Mouse (Mus musculus): Measurements from ENCODE around the gene Smim24.
A peak's percentile ranks its signal among the peaks of the same experiment; 100 is the strongest.

Gene Smim24

GRCm38 (mm10) chr10:81390678-81390965, 2.2 kb upstream of the Smim24 start:
- no peak for DNase-seq (ENCODE audit: low spot score in 2 of 2)

- DNase-seq (ENCODE audit: low spot score in 2 of 2): no peak
Observed at GRCm38 (mm10) chr10:81392270-81392669, 581 bp upstream of the Smim24 start.

DNA sequence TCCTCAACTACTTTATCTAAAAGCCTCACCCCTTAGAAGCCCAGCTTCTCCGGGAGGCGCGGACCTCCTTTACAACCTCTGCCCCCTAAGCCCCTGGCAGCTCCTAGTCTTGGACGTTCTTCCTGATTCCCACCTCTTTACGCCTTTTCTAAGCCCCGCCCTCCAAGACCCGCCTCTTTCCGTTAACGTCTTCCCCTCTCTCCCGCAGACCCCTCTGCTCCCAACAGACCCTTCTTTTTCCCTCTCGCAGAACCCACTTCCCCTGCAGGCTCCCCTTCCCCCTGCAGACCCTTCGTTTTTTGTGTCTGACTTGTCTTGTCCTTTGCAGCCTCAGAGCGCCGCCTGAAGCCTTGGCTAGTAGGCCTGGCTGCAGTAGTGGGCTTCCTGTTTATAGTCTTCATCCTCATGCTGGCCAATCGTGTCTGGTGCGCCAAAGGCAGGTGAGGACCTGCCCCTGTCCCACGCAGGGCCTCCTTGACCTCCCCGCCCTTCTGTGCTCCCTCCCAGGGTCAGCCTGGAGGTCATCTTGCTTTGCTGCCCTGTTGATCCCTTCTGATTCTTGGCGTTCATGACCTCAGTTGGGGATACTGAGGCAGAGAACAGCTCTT, 709 bp downstream of the Smim24 start:
- no peak for DNase-seq (ENCODE audit: low spot score in 2 of 2)

DNA sequence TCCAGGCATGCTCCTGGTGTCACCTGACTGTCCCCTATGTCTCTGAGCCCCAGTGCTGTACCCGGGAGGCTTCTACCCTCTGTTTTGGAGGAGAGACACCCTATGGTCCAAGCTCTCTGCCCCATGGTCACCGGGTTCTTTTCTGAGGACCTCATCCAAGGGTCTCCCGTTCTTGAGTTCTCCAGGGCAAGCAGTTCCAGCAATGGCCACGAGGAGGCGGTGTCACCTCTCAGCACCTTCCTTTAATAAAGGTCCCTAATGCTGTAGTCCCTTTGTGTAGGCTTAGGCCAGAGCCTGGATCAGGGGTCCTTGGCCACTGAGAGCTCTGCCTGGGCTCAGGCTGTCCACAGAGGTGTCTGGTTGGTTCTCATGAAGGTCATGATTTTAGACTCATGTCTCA, 2.3 kb downstream of the Smim24 start:
- peak in 1 of 2 experiments; percentile 67 for DNase-seq (ENCODE audit: low spot score in 2 of 2)

GRCm38 (mm10) chr10:81395865-81396264, 3.0 kb downstream of the Smim24 start:
- DNase-seq (ENCODE audit: low spot score in 2 of 2): no peak

DNA sequence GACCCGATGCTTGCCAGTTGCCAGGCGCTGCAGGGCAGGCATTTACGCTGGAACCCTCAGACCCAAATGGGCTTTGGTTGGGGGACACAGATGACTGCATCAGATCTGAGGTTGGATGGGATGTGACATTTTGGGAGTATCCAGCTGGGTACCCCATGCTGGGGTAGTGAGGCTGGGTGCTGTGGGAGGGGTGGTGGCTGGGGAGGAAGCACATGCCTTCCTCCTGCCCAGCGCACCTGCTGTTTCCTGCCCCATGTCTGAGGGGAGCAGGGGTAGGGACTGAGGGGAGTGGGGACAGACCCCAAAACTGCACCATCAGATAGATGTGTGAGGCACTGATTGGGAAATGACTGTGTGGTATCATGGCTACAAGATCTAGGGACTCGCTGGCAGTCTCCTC, 3.9 kb downstream of the Smim24 start:
- DNase-seq (ENCODE audit: low spot score in 2 of 2): no peak

- no peak for DNase-seq (ENCODE audit: low spot score in 2 of 2)
Observed at GRCm38 (mm10) chr10:81399296-81399695, 6.4 kb downstream of the Smim24 start.

DNA sequence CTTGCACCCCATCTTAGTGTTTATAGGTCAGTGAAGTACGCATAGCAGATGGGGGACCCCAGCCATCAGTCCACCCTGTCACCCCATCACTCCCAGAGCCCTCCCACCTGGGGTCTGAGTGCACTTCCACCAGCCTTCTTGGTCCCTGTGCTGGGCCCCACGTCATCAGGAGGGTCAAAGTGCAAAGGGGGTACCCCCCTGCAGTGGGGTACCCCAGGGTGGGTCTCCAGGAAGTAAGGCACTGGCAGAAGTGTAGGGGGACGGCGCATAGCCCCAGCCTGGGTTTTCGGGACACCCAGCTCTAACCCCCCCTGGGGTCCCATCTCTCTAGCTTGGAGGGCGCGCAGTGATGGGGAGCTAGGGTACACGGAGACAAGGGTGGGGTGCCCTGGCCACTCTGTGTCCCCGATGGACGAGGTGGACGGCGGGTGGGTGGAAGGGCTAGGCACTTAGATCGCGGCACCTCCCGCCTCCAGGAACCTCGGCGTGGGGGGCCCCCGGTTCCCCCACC, 7.0 kb downstream of the Smim24 start:
- no peak for DNase-seq (ENCODE audit: low spot score in 2 of 2)

GRCm38 (mm10) chr10:81400371-81401204, 7.7 kb downstream of the Smim24 start:
- no peak for DNase-seq (ENCODE audit: low spot score in 2 of 2)

DNA sequence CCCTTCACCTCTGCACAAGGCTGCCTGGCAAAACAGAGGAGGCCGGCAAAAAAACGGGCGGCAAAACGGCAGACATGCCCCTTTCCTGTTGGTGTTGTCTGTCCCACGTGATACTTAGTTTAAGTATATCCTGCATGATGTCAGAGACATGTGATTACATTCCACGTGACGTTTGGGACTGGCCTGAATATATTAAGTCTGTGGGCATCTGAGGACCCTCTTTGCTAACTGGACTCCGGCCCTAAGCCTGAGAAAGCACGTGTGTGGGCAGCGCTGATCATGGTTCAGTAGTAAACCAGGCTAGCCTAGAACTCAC, 8.3 kb downstream of the Smim24 start:
- DNase-seq (ENCODE audit: low spot score in 2 of 2): no peak

DNA sequence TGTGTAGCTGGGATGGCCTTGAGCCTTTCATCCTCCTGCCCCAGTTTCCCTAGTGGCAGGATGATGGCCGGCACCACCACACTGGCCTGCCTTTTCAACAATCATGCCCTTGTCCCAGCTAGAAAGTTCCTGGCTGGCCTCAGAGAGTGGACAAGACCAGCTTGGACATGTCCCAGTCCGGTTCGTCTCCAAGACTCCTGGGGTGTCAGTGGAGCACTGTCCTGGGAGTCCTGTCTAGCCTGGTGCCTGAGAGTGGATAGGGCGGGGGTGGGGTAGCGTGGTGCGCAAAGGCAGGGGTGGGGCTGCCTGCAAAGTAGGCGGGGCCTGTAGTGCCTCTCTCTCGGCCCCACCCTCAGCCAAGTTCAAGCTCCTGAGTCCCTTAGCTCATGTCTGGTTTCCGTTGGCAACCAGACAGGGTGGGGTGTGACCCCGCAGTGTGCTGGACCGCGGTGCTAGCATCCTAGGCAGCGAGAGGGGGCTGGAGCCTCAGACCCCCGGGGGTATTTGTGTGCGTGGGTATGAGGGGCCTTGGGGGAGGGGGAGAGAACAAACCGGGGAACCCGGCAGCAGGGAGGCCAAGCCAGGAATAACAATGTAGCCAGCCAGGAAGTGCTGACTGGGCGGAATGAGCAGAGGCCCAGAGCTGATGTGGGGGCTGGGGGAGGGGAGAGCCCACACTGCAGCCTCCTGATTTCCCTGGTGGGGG, 8.8 kb downstream of the Smim24 start:
- DNase-seq (ENCODE audit: low spot score in 2 of 2): no peak

GRCm38 (mm10) chr10:81402227-81402765, 9.4 kb downstream of the Smim24 start:
- no peak for DNase-seq (ENCODE audit: low spot score in 2 of 2)

DNA sequence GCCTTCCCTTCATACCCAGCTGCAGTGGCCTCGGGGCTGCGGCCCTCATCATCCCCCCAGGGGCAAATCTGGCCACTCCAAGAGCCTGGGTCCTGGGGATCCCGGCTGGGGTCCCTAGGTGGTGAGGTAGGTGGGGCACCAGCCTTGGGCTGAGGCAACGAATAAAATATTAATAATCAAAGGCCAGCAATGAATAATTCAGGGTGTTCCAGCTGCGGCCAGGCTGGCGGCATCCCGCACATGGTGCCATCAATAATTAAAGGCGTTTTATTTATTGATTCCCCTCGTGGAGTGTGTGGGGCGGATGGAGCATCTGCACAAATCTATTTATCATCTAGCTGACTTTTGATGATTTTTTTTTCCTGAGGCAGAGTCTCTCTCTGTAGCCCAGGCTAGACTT, 10.7 kb downstream of the Smim24 start:
- DNase-seq (ENCODE audit: low spot score in 2 of 2): no peak

DNA sequence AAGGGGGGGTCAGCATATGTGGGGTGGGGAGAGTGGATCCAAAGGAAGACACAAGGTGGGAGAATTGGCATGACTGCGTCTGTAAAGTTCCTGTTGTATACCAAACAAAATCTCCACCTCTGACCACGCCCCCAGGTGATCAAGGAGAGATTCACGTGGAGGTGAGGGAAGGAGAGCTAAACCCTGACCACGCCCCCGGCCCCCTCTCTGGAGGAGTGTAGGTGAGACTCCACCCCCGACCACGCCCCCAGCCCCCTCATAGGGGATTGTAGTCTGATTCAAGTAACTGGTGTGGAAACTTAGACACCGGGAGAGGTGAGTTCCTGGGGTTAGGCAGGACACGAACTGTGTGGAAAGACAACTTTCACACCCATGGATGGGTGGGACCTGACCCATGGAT, 11.2 kb downstream of the Smim24 start:
- DNase-seq (ENCODE audit: low spot score in 2 of 2): no peak

DNA sequence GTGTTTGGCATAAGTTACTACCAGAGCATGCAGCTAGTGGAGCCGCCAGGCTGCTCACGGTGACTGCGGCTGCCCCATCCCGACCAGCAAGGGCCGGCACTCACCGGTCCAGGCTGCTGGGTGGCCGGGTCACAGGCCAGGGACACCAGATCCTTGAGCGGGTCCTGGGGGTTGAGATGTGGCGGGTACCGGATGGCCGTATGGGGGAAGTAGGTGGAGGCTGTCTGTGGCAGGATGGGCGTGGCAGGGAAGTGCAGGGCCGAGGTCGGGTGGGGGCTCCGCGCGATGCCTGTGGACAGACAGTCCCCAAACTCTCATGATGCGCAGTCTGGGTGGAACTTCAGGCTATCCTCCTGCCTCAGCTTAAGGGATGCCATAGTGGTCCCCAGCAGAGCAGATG, 11.9 kb downstream of the Smim24 start:
- no peak for DNase-seq (ENCODE audit: low spot score in 2 of 2)

DNA sequence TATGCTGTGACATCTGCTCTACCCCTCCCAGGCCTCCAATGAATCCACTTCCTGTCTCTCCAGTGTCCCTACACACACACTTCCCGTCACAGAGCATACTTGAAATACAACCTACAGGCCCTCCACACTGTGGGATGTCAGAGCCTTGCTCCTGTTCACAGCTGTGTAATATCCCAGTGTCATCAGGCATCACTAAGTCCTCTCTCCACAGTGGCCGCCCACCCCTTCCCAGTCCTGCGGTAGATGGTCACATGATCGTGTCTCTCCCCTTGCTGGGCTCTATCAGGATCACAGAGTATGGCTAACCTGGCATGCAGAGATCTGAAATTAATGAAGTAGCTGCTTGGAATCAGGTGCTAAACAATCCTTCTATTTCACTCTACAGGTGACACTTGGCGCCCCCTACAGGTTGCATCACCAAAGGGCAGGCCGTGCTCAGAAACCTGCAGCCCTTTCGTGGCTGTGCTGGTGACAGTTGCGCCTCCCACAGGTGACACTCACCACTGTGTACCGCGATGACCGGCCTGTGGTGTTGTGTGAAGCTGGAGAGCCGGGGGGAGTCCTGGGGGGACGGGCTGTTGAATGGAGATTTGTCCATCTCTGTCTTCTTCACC, 12.8 kb downstream of the Smim24 start:
- no peak for DNase-seq (ENCODE audit: low spot score in 2 of 2)

DNA sequence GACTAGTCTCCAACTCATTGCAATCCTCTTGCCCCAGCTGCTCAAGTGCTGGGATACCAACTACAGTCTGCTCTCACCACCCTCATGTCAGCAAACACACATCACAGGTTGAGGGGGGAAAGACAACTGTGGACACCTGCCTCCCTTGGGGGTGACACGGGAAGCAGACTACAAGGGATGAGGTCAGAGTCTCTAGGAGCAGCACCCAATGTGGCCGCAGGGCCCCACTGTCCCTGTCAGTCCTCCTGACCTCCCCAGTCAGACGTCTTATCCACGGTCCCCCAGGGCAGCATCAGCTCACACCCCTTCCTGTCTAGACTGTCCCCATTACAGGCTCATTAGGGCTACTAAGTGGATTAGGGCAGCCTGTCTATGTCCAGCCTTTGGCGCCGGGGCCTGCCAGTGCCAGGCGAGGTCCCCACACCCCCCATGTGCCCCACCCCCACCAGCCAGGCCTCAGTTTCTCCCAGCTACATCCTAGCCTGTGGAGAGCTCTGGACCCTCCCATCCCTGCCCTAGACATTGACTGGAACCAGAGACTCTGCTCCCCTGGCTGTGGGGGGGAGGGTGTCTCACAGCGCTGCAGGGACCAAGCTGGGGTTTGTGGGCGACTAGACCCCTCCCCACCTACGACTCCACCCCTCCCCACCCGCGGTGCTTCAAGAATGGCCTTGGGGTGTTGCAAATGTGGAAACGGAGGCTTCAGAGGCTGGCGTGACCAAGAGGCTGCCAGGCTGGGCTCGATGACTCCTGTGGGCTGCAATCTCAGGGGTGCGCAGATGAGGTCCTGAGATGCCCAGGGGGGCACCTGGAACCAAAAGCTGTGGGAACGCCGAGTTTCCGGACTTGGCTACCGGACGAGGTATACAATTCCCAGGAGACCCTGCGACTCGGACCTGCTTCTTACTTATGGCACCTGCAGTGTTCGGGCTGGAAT, 13.9 kb downstream of the Smim24 start:
- no peak for DNase-seq (ENCODE audit: low spot score in 2 of 2)

- DNase-seq (ENCODE audit: low spot score in 2 of 2): peak; percentile 57 to 68
Observed at GRCm38 (mm10) chr10:81407539-81408423, 14.9 kb downstream of the Smim24 start.

DNA sequence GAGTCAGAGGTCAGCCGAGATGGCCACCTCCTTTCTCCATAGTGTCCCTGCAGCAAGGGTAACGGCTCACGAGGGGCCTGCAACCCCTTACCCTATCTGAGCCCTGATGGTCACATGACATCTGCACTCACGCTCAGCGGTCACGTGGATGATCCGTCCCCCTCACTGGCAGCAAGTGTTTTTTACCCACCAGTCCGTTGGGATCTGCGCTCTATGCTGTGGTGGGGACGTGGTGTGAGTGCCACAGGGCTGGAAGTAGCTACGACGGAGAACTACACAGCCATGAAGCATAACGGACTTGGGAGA, 15.5 kb downstream of the Smim24 start:
- DNase-seq (ENCODE audit: low spot score in 2 of 2): no peak

- no peak for DNase-seq (ENCODE audit: low spot score in 2 of 2)
Observed at GRCm38 (mm10) chr10:81408871-81409291, 16.0 kb downstream of the Smim24 start.

All from frontal cortex, postnatal 14 days (tissue).